Mouse (Mus musculus): ENCODE results near the gene Tet3. TPM values are rescaled to one million over a fixed set of nuclear protein-coding genes. Genes with fewer than 3 reads are reported as not detected.

Tet3 gene
- polyA plus RNA-seq, 1 experiment from 2014 or later: 27.7 TPM

- Histone ChIP-seq H3K9me3 (no peaks in the 10 kb centered on the region), H3K4me2 (no peak overlapping the region), H3K4me3 (no peak overlapping the region), H3K4me1 (no peaks in the 10 kb centered on the region), H3K9ac (no peak overlapping the region), H3K36me3 (peaks cover 78% of the 10 kb centered on the region), H3K27ac (replicated peaks) (no peak overlapping the region), H3K27me3 (replicated peaks) (no peaks in the 10 kb centered on the region)
- ATAC-seq (ENCODE audit: extremely low read depth, insufficient number of reproducible peaks, low FRiP score, low TSS enrichment): no peak
- WGBS: 91% methylated on average over 4 of the region's 4 CpGs
These were observed 64.8 kb downstream of the Tet3 start for GRCm38 (mm10) chr6:83394122-83394521.

- Histone ChIP-seq H3K4me2 (no peak overlapping the region), H3K36me3 (peaks cover 68% of the 10 kb centered on the region), H3K27ac (replicated peaks) (no peak overlapping the region), H3K9me3 (no peaks in the 10 kb centered on the region), H3K27me3 (replicated peaks) (no peaks in the 10 kb centered on the region), H3K4me1 (no peaks in the 10 kb centered on the region), H3K9ac (no peak overlapping the region), H3K4me3 (no peak overlapping the region)
- 87% methylated on average over 8 of the region's 8 CpGs for WGBS
- ATAC-seq (ENCODE audit: extremely low read depth, insufficient number of reproducible peaks, low FRiP score, low TSS enrichment): no peak
These were observed 66.6 kb downstream of the Tet3 start for GRCm38 (mm10) chr6:83392166-83392780.

- Histone ChIP-seq H3K9me3 (no peaks in the 10 kb centered on the region), H3K27ac (replicated peaks) (no peak overlapping the region), H3K9ac (no peak overlapping the region), H3K27me3 (replicated peaks) (no peaks in the 10 kb centered on the region), H3K4me3 (no peak overlapping the region), H3K4me2 (no peak overlapping the region), H3K36me3 (peaks cover 65% of the 10 kb centered on the region), H3K4me1 (peaks cover 21% of the 10 kb centered on the region)
- no peak for ATAC-seq (ENCODE audit: extremely low read depth, insufficient number of reproducible peaks, low FRiP score, low TSS enrichment)
- WGBS: 88% methylated on average over 9 of the region's 9 CpGs
These were observed 73.3 kb downstream of the Tet3 start for GRCm38 (mm10) chr6:83385569-83386090.

GRCm38 (mm10) chr6:83381510-83382491, 77.1 kb downstream of the Tet3 start:
- ATAC-seq (ENCODE audit: extremely low read depth, insufficient number of reproducible peaks, low FRiP score, low TSS enrichment): peak; percentile 58; the same call in 1 of the 2 replicates
- no peak overlapping the region for H3K9ac ChIP-seq
- peaks cover 21% of the 10 kb centered on the region for H3K4me1 ChIP-seq
- no peak overlapping the region for H3K4me2 ChIP-seq
- no peaks in the 10 kb centered on the region for H3K27me3 ChIP-seq (replicated peaks)
- no peaks in the 10 kb centered on the region for H3K9me3 ChIP-seq
- 58% methylated on average over 10 of the region's 10 CpGs for WGBS
- peaks cover 92% of the 10 kb centered on the region for H3K36me3 ChIP-seq
- H3K4me3 ChIP-seq: no peak overlapping the region
- 0 out of 2 replicates have a peak overlapping the region, but pooled peaks have one; percentile 26 for H3K27ac ChIP-seq (replicated peaks)

GRCm38 (mm10) chr6:83373704-83374300, 85.1 kb downstream of the Tet3 start:
- no peak for ATAC-seq (ENCODE audit: extremely low read depth, insufficient number of reproducible peaks, low FRiP score, low TSS enrichment)
- 78% methylated on average over 9 of the region's 9 CpGs for WGBS
- H3K4me2 ChIP-seq: no peak overlapping the region
- no peaks in the 10 kb centered on the region for H3K27me3 ChIP-seq (replicated peaks)
- no peak overlapping the region for H3K4me3 ChIP-seq
- 0 out of 2 replicates have a peak overlapping the region, but pooled peaks have one; percentile 5 for H3K27ac ChIP-seq (replicated peaks)
- H3K9me3 ChIP-seq: no peaks in the 10 kb centered on the region
- H3K36me3 ChIP-seq: peaks cover 100% of the 10 kb centered on the region
- H3K9ac ChIP-seq: no peak overlapping the region
- no peaks in the 10 kb centered on the region for H3K4me1 ChIP-seq

- H3K4me2 ChIP-seq: no peak overlapping the region
- H3K36me3 ChIP-seq: peaks cover 100% of the 10 kb centered on the region
- H3K27me3 ChIP-seq (replicated peaks): no peaks in the 10 kb centered on the region
- no peak for ATAC-seq (ENCODE audit: extremely low read depth, insufficient number of reproducible peaks, low FRiP score, low TSS enrichment)
- H3K9ac ChIP-seq: no peak overlapping the region
- H3K9me3 ChIP-seq: no peaks in the 10 kb centered on the region
- 79% methylated on average over 3 of the region's 3 CpGs for WGBS
- H3K4me1 ChIP-seq: no peaks in the 10 kb centered on the region
- H3K4me3 ChIP-seq: no peak overlapping the region
- no peak overlapping the region for H3K27ac ChIP-seq (replicated peaks)
These were observed 87.5 kb downstream of the Tet3 start for GRCm38 (mm10) chr6:83371350-83371749.

GRCm38 (mm10) chr6:83370316-83370965, 88.4 kb downstream of the Tet3 start:
- 89% methylated on average over 21 of the region's 21 CpGs for WGBS
- no peaks in the 10 kb centered on the region for H3K4me1 ChIP-seq
- H3K36me3 ChIP-seq: peaks cover 98% of the 10 kb centered on the region
- no peak for ATAC-seq (ENCODE audit: extremely low read depth, insufficient number of reproducible peaks, low FRiP score, low TSS enrichment)
- H3K4me3 ChIP-seq: no peak overlapping the region
- H3K9me3 ChIP-seq: no peaks in the 10 kb centered on the region
- no peak overlapping the region for H3K27ac ChIP-seq (replicated peaks)
- H3K9ac ChIP-seq: no peak overlapping the region
- H3K4me2 ChIP-seq: no peak overlapping the region
- no peaks in the 10 kb centered on the region for H3K27me3 ChIP-seq (replicated peaks)

- WGBS: 82% methylated on average over 12 of the region's 12 CpGs
- Histone ChIP-seq H3K4me2 (no peak overlapping the region), H3K9me3 (no peaks in the 10 kb centered on the region), H3K27ac (replicated peaks) (no peak overlapping the region), H3K36me3 (peaks cover 88% of the 10 kb centered on the region), H3K9ac (no peak overlapping the region), H3K27me3 (replicated peaks) (no peaks in the 10 kb centered on the region), H3K4me3 (no peak overlapping the region), H3K4me1 (no peaks in the 10 kb centered on the region)
- ATAC-seq (ENCODE audit: extremely low read depth, insufficient number of reproducible peaks, low FRiP score, low TSS enrichment): no peak
These were observed 95.8 kb downstream of the Tet3 start for GRCm38 (mm10) chr6:83363075-83363474.

- no peak overlapping the region for H3K4me2 ChIP-seq
- peaks cover 83% of the 10 kb centered on the region for H3K36me3 ChIP-seq
- H3K9me3 ChIP-seq: no peaks in the 10 kb centered on the region
- H3K4me3 ChIP-seq: no peak overlapping the region
- whole genome bisulfite sequencing: 65% methylated on average over 11 of the region's 11 CpGs
- no peak for ATAC-seq (ENCODE audit: extremely low read depth, insufficient number of reproducible peaks, low FRiP score, low TSS enrichment)
- no peak overlapping the region for H3K27ac ChIP-seq (replicated peaks)
- peaks cover 3% of the 10 kb centered on the region for H3K4me1 ChIP-seq
- H3K27me3 ChIP-seq (replicated peaks): no peaks in the 10 kb centered on the region
- H3K9ac ChIP-seq: no peak overlapping the region
These were observed 97.2 kb downstream of the Tet3 start for GRCm38 (mm10) chr6:83361523-83362248.

- Histone ChIP-seq H3K27me3 (replicated peaks) (no peaks in the 10 kb centered on the region), H3K4me1 (peaks cover 4% of the 10 kb centered on the region), H3K27ac (replicated peaks) (no peak overlapping the region), H3K9me3 (no peaks in the 10 kb centered on the region), H3K4me3 (no peak overlapping the region), H3K9ac (no peak overlapping the region), H3K36me3 (peaks cover 88% of the 10 kb centered on the region), H3K4me2 (no peak overlapping the region)
- 94% methylated on average over 10 of the region's 10 CpGs for WGBS
- no peak for ATAC-seq (ENCODE audit: extremely low read depth, insufficient number of reproducible peaks, low FRiP score, low TSS enrichment)
These were observed 101.4 kb downstream of the Tet3 start for GRCm38 (mm10) chr6:83357436-83357835.

Measured in heart, embryonic 13.5 days (tissue).